Mouse (Mus musculus): ENCODE data around the gene Cd84.
"Not testable (repeated sequence)": the region's sequence is repeated elsewhere in the genome, so short reads cannot be mapped to it uniquely, and the experiment has no call there.

Gene Cd84

GRCm38 (mm10) chr1:171839488-171839887 lies at the start of gene Cd84:
Cd84 (plus strand) TSS chr1:171839697.
- no peak for DNase-seq (ENCODE audit: low spot score in 2 of 2)

- peak in 1 of 2 experiments; percentile 51 for DNase-seq (ENCODE audit: low spot score in 2 of 2)
Measured at GRCm38 (mm10) chr1:171791491-171791890, 48.0 kb upstream of the Cd84 start.

GRCm38 (mm10) chr1:171796185-171796584 lies 43.3 kb upstream of the Cd84 start:
- DNase-seq (ENCODE audit: low spot score in 2 of 2), result no peak

GRCm38 (mm10) chr1:171797840-171798239 lies 41.7 kb upstream of the Cd84 start:
- DNase-seq (ENCODE audit: low spot score in 2 of 2), result no peak

- DNase-seq (ENCODE audit: low spot score in 2 of 2), result no peak
Measured at GRCm38 (mm10) chr1:171799648-171800047, 39.8 kb upstream of the Cd84 start.

GRCm38 (mm10) chr1:171811048-171811447 lies 28.4 kb upstream of the Cd84 start:
- DNase-seq (ENCODE audit: low spot score in 2 of 2), result not testable (repeated sequence)

GRCm38 (mm10) chr1:171815545-171816439 lies 23.7 kb upstream of the Cd84 start:
- DNase-seq (ENCODE audit: low spot score in 2 of 2), result peak; percentile 53 to 55

- DNase-seq (ENCODE audit: low spot score in 2 of 2), result no peak
Measured at GRCm38 (mm10) chr1:171816991-171817390, 22.5 kb upstream of the Cd84 start.

GRCm38 (mm10) chr1:171821331-171821730 lies 18.2 kb upstream of the Cd84 start:
- DNase-seq (ENCODE audit: low spot score in 2 of 2), result no peak

GRCm38 (mm10) chr1:171825462-171825861 lies 14.0 kb upstream of the Cd84 start:
- no peak for DNase-seq (ENCODE audit: low spot score in 2 of 2)

GRCm38 (mm10) chr1:171826164-171826563 lies 13.3 kb upstream of the Cd84 start:
- peak in 1 of 2 experiments; percentile 31 for DNase-seq (ENCODE audit: low spot score in 2 of 2)

- no peak for DNase-seq (ENCODE audit: low spot score in 2 of 2)
Measured at GRCm38 (mm10) chr1:171827674-171828073, 11.8 kb upstream of the Cd84 start.

GRCm38 (mm10) chr1:171840450-171841023 lies 1.0 kb downstream of the Cd84 start:
- DNase-seq (ENCODE audit: low spot score in 2 of 2), result peak in 1 of 2 experiments; percentile 21

GRCm38 (mm10) chr1:171845035-171845754 lies 5.7 kb downstream of the Cd84 start:
- DNase-seq (ENCODE audit: low spot score in 2 of 2), result no peak

- DNase-seq (ENCODE audit: low spot score in 2 of 2), result no peak
Measured at GRCm38 (mm10) chr1:171848201-171848600, 8.7 kb downstream of the Cd84 start.

GRCm38 (mm10) chr1:171848757-171849156 lies 9.3 kb downstream of the Cd84 start:
- no peak for DNase-seq (ENCODE audit: low spot score in 2 of 2)

GRCm38 (mm10) chr1:171849454-171849853 lies 10.0 kb downstream of the Cd84 start:
- DNase-seq (ENCODE audit: low spot score in 2 of 2), result no peak

GRCm38 (mm10) chr1:171865467-171865866 lies 26.0 kb downstream of the Cd84 start:
- DNase-seq (ENCODE audit: low spot score in 2 of 2), result no peak

- DNase-seq (ENCODE audit: low spot score in 2 of 2), result peak; percentile 25 to 57
Measured at GRCm38 (mm10) chr1:171886989-171887388, 47.5 kb downstream of the Cd84 start.

GRCm38 (mm10) chr1:171895364-171895763 lies 55.9 kb downstream of the Cd84 start, which contains the start of gene Gm10521:
Gm10521 (plus strand) TSS chr1:171895664.
- DNase-seq (ENCODE audit: low spot score in 2 of 2), result not testable (repeated sequence)

GRCm38 (mm10) chr1:171904011-171904410 lies 64.5 kb downstream of the Cd84 start:
- no peak for DNase-seq (ENCODE audit: low spot score in 2 of 2)
